Mouse (Mus musculus): ENCODE data around the gene A630089N07Rik. TPM values are rescaled to one million over a fixed set of nuclear protein-coding genes. Genes with fewer than 3 reads are reported as not detected.
"Not testable (repeated sequence)": the region's sequence is repeated elsewhere in the genome, so short reads cannot be mapped to it uniquely, and the experiment has no call there.

The A630089N07Rik gene
- polyA plus RNA-seq, 1 experiment from 2014 or later: 29.5 TPM

GRCm38 (mm10) chr16:98022657-98023345 lies 59.4 kb downstream of the A630089N07Rik start:
- H3K9me3 ChIP-seq (ENCODE audit: control insufficient read depth, low read depth, low read length): peaks cover 6% of the 10 kb centered on the region; the same call in 1 of the 2 replicates
- H3K27me3 ChIP-seq (ENCODE audit: control insufficient read depth, insufficient read depth, low read length): no peaks in the 10 kb centered on the region
- no peaks in the 10 kb centered on the region for H3K4me1 ChIP-seq (ENCODE audit: control insufficient read depth, insufficient read depth, low read length)
- WGBS: 82% methylated on average over 2 of the region's 2 CpGs
- no peak overlapping the region for H3K9ac ChIP-seq (replicated peaks; ENCODE audit: low read depth, low read length)
- 0 out of 2 replicates have a peak, but pooled peaks have one; percentile 61 for ATAC-seq (ENCODE audit: insufficient number of reproducible peaks, insufficient read depth, low FRiP score, low read depth)
- no peak overlapping the region for H3K4me2 ChIP-seq (replicated peaks; ENCODE audit: low read depth, low read length)
- no peaks in the 10 kb centered on the region for H3K36me3 ChIP-seq (ENCODE audit: control insufficient read depth, insufficient read depth, low read length)
- no peak overlapping the region for H3K27ac ChIP-seq (ENCODE audit: low read length)
- no peak overlapping the region for H3K4me3 ChIP-seq (ENCODE audit: low read depth, low read length)

- no peak for ATAC-seq (ENCODE audit: insufficient number of reproducible peaks, insufficient read depth, low FRiP score, low read depth)
- no peak overlapping the region for H3K4me3 ChIP-seq (ENCODE audit: low read depth, low read length)
- H3K9ac ChIP-seq (replicated peaks; ENCODE audit: low read depth, low read length): no peak overlapping the region
- WGBS: 91% methylated on average over 3 of the region's 3 CpGs
- peaks cover 10% of the 10 kb centered on the region; the same call in 1 of the 2 replicates for H3K9me3 ChIP-seq (ENCODE audit: control insufficient read depth, low read depth, low read length)
- no peak overlapping the region for H3K4me2 ChIP-seq (replicated peaks; ENCODE audit: low read depth, low read length)
- H3K4me1 ChIP-seq (ENCODE audit: control insufficient read depth, insufficient read depth, low read length): no peaks in the 10 kb centered on the region
- no peak overlapping the region for H3K27ac ChIP-seq (ENCODE audit: low read length)
- no peaks in the 10 kb centered on the region for H3K27me3 ChIP-seq (ENCODE audit: control insufficient read depth, insufficient read depth, low read length)
- H3K36me3 ChIP-seq (ENCODE audit: control insufficient read depth, insufficient read depth, low read length): no peaks in the 10 kb centered on the region
Measured at GRCm38 (mm10) chr16:98022081-98022480, 60.2 kb downstream of the A630089N07Rik start.

- ATAC-seq (ENCODE audit: insufficient number of reproducible peaks, insufficient read depth, low FRiP score, low read depth): peak; percentile 64
- 1% methylated on average over 8 of the region's 8 CpGs for WGBS
Measured at GRCm38 (mm10) chr16:97997383-97997731, 84.9 kb downstream of the A630089N07Rik start.

DNA sequence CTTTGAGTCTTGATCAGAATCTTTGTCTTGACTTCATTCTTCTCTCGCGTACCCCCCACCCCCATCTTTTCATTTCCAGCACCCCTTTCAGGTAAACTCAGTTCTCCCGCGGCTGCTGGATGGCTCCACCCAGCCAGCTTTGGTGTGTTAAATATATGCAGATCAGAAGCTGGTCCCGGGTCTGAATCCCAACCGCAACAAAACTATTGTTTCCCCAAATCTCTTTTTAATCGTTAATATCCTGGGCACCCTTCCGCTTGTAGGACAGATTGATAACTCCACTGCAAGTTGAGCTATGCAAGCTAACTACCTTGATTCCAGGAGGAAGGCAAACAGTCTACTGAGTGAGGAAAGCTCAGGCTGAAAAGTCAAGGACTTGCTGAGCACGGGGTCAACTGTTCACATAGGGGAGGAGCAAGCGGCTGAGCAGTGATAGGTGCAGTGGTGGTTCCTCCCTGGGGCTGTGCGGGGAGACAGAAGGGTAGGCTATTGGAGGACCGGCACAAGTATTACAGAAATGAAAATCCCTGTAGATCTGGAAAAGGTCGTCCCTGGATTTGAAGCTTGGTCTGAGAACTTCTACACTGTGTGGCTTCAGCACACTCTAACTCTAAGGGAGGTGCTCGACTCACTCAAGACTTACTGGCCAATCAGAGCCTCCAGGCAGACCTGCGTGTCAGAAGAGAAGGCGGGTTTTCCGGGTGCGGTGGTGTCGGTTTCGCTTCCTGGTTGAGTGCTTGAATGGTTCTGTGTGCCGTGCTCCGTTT lies 85.5 kb downstream of the A630089N07Rik start, which contains the start of gene B230307C23Rik:
B230307C23Rik (plus strand) TSS at position 700 of the 767 bp plus-strand sequence.
- Histone ChIP-seq H3K27me3 (ENCODE audit: control insufficient read depth, insufficient read depth, low read length) (no peaks in the 10 kb centered on the region), H3K9ac (replicated peaks; ENCODE audit: low read depth, low read length) (peak within 1 kb of the TSS; percentile 25; the same call in 1 of the 2 replicates), H3K36me3 (ENCODE audit: control insufficient read depth, insufficient read depth, low read length) (no peaks in the 10 kb centered on the region), H3K4me1 (ENCODE audit: control insufficient read depth, insufficient read depth, low read length) (0 out of 2 replicates have a peak, but pooled peaks cover 4% of the 10 kb centered on the region), H3K4me2 (replicated peaks; ENCODE audit: low read depth, low read length) (peak within 1 kb of the TSS; percentile 57), H3K4me3 (ENCODE audit: low read depth, low read length) (peak within 1 kb of the TSS; percentile 50), H3K9me3 (ENCODE audit: control insufficient read depth, low read depth, low read length) (peaks cover 8% of the 10 kb centered on the region; the same call in 1 of the 2 replicates), H3K27ac (ENCODE audit: low read length) (peak within 1 kb of the TSS; percentile 84)
- 3% methylated on average over 22 of the region's 22 CpGs for WGBS
- ATAC-seq (ENCODE audit: insufficient number of reproducible peaks, insufficient read depth, low FRiP score, low read depth): peak; percentile 98

More at GRCm38 (mm10) chr16:97997383-97997731, 84.9 kb downstream of the A630089N07Rik start:
- Histone ChIP-seq H3K4me3 (ENCODE audit: low read depth, low read length) (peak overlapping the region; percentile 50), H3K27ac (ENCODE audit: low read length) (peak overlapping the region; percentile 84), H3K9ac (replicated peaks; ENCODE audit: low read depth, low read length) (0 out of 2 replicates have a peak overlapping the region, but pooled peaks have one; percentile 21), H3K9me3 (ENCODE audit: control insufficient read depth, low read depth, low read length) (peaks cover 12% of the 10 kb centered on the region; the same call in 1 of the 2 replicates), H3K4me2 (replicated peaks; ENCODE audit: low read depth, low read length) (peak overlapping the region; percentile 57)
- H3K27me3 ChIP-seq (ENCODE audit: control insufficient read depth, insufficient read depth, low read length); H3K4me1 ChIP-seq (ENCODE audit: control insufficient read depth, insufficient read depth, low read length); H3K36me3 ChIP-seq (ENCODE audit: control insufficient read depth, insufficient read depth, low read length): not testable (repeated sequence)

GRCm38 (mm10) chr16:97995849-97996615 lies 86.2 kb downstream of the A630089N07Rik start:
- 13% methylated on average over 1 of the region's 1 CpGs for WGBS
- H3K4me2 ChIP-seq (replicated peaks; ENCODE audit: low read depth, low read length): peak overlapping the region; percentile 57
- H3K4me3 ChIP-seq (ENCODE audit: low read depth, low read length): peak overlapping the region; percentile 50
- peak overlapping the region; percentile 84; the same call in 1 of the 2 replicates for H3K27ac ChIP-seq (ENCODE audit: low read length)
- peak overlapping the region; percentile 25; the same call in 1 of the 2 replicates for H3K9ac ChIP-seq (replicated peaks; ENCODE audit: low read depth, low read length)
- H3K27me3 ChIP-seq (ENCODE audit: control insufficient read depth, insufficient read depth, low read length): no peaks in the 10 kb centered on the region
- H3K9me3 ChIP-seq (ENCODE audit: control insufficient read depth, low read depth, low read length): peaks cover 8% of the 10 kb centered on the region; the same call in 1 of the 2 replicates
- no peak for ATAC-seq (ENCODE audit: insufficient number of reproducible peaks, insufficient read depth, low FRiP score, low read depth)
- H3K4me1 ChIP-seq (ENCODE audit: control insufficient read depth, insufficient read depth, low read length): 0 out of 2 replicates have a peak, but pooled peaks cover 4% of the 10 kb centered on the region
- no peaks in the 10 kb centered on the region for H3K36me3 ChIP-seq (ENCODE audit: control insufficient read depth, insufficient read depth, low read length)

- ATAC-seq (ENCODE audit: insufficient number of reproducible peaks, insufficient read depth, low FRiP score, low read depth); H3K27ac ChIP-seq (ENCODE audit: low read length); H3K4me3 ChIP-seq (ENCODE audit: low read depth, low read length); H3K9ac ChIP-seq (replicated peaks; ENCODE audit: low read depth, low read length); H3K36me3 ChIP-seq (ENCODE audit: control insufficient read depth, insufficient read depth, low read length); H3K27me3 ChIP-seq (ENCODE audit: control insufficient read depth, insufficient read depth, low read length); H3K4me2 ChIP-seq (replicated peaks; ENCODE audit: low read depth, low read length); H3K4me1 ChIP-seq (ENCODE audit: control insufficient read depth, insufficient read depth, low read length); H3K9me3 ChIP-seq (ENCODE audit: control insufficient read depth, low read depth, low read length): not testable (repeated sequence)
- 89% methylated on average over 3 of the region's 3 CpGs for WGBS
Measured at GRCm38 (mm10) chr16:97992477-97992876, 89.8 kb downstream of the A630089N07Rik start.

DNA sequence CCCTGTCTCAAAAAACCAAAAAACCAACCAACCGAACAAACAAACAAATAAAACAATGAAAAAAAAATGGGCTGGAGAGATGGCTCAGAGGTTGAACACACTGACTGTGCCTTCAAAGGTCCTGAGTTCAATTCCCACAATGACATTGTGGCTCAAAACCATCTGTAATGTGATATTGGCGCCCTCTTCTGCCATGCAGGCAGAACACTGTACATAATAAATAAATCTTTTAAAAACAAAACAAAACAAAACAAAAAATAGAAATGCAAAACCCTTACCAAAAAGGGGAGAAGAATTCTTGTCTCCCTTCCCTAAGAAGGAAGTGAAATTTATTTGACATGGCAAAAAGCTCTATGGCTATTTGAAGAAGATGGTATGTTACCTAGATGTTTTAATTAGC lies 90.7 kb downstream of the A630089N07Rik start:
- Histone ChIP-seq H3K4me2 (replicated peaks; ENCODE audit: low read depth, low read length) (no peak overlapping the region), H3K4me3 (ENCODE audit: low read depth, low read length) (no peak overlapping the region), H3K27ac (ENCODE audit: low read length) (no peak overlapping the region), H3K4me1 (ENCODE audit: control insufficient read depth, insufficient read depth, low read length) (no peaks in the 10 kb centered on the region), H3K9ac (replicated peaks; ENCODE audit: low read depth, low read length) (no peak overlapping the region), H3K36me3 (ENCODE audit: control insufficient read depth, insufficient read depth, low read length) (no peaks in the 10 kb centered on the region), H3K27me3 (ENCODE audit: control insufficient read depth, insufficient read depth, low read length) (no peaks in the 10 kb centered on the region), H3K9me3 (ENCODE audit: control insufficient read depth, low read depth, low read length) (no peaks in the 10 kb centered on the region)
- no peak for ATAC-seq (ENCODE audit: insufficient number of reproducible peaks, insufficient read depth, low FRiP score, low read depth)
- WGBS: 67% methylated on average over 2 of the region's 2 CpGs

DNA sequence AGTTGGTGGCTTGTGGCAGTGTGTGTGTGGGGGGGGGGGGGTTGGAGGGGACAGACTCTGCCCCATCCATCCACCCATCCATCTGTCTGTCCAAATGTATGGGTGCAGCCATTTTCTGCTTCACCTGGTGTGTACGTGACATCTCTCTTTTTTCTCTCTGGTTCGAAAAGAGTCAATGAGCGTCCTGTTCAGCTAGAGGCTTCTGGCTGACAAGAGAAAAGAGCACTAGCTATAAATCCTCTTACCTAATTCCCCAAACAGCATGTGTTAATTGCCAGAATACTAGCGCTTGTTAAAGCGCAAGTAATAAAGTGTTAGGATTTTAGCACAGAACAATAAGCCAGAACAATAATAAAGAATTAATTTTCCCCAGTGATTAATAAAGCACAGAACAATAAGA lies 97.7 kb downstream of the A630089N07Rik start:
- Histone ChIP-seq H3K9me3 (ENCODE audit: control insufficient read depth, low read depth, low read length) (no peaks in the 10 kb centered on the region), H3K4me2 (replicated peaks; ENCODE audit: low read depth, low read length) (no peak overlapping the region), H3K4me3 (ENCODE audit: low read depth, low read length) (no peak overlapping the region), H3K27me3 (ENCODE audit: control insufficient read depth, insufficient read depth, low read length) (no peaks in the 10 kb centered on the region), H3K27ac (ENCODE audit: low read length) (no peak overlapping the region), H3K4me1 (ENCODE audit: control insufficient read depth, insufficient read depth, low read length) (no peaks in the 10 kb centered on the region), H3K9ac (replicated peaks; ENCODE audit: low read depth, low read length) (no peak overlapping the region), H3K36me3 (ENCODE audit: control insufficient read depth, insufficient read depth, low read length) (no peaks in the 10 kb centered on the region)
- no peak for ATAC-seq (ENCODE audit: insufficient number of reproducible peaks, insufficient read depth, low FRiP score, low read depth)
- WGBS: 84% methylated on average over 5 of the region's 5 CpGs

Data from stomach, embryonic 14.5 days (tissue).